Mouse (Mus musculus) lung, postnatal 25 days (tissue): ENCODE results near the gene AW822073.

Experiments used
- DNase-seq: peaks from one replicate; pipeline ENCODE4 v3.0.0; 2022; ENCODE audit warnings: low spot score

The AW822073 gene

GRCm38 (mm10) chr10:58220726-58221125 lies 4.0 kb downstream of the AW822073 start:
- DNase-seq = peak; percentile 2

DNA sequence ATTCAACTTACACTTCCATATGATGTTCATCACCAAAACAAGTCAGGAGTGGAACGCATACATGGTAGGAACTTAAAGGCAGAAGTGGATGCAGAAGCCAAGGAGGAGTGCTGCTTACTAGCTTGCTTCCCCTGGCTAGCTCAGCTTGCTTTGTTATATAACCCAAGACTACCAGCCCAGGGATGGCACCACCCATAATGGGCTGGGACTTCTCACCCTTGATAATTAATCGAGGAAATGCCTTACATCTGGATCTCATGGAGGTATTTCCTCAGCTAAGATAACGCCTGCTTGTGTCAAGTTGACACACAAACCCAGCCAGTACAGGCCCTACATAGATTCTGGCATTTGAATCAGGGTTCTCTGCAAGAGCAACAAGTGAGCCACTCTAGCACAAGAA lies 7.4 kb downstream of the AW822073 start:
- DNase-seq = peak; percentile 15

GRCm38 (mm10) chr10:58215353-58215752 lies 9.4 kb downstream of the AW822073 start:
- DNase-seq = peak; percentile 4

- DNase-seq = peak; percentile 2
Measured at GRCm38 (mm10) chr10:58214934-58215333, 9.8 kb downstream of the AW822073 start.

DNA sequence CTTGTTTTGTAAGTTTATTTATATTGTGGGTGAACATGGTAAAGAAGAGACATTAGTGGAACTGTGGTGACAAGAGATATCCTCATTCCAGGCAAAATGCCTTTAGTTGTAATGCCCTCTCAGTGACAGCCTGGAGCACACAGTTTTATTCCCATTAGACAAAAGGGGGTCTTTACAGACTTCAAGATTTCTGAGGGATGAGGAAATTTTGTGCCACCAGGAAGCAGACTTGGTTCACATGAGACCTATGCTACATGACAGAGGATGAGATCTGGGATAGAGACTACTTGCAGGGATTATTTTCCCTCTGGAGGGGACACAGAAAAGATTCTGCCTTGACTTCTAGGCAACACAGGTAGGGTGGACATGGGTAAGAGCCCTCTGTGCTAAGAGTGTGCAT lies 10.2 kb downstream of the AW822073 start:
- peak; percentile 1 for DNase-seq

- DNase-seq = peak; percentile 3
Measured at GRCm38 (mm10) chr10:58212230-58212629, 12.5 kb downstream of the AW822073 start.

GRCm38 (mm10) chr10:58211213-58211612 lies 13.5 kb downstream of the AW822073 start:
- DNase-seq = peak; percentile 4

DNA sequence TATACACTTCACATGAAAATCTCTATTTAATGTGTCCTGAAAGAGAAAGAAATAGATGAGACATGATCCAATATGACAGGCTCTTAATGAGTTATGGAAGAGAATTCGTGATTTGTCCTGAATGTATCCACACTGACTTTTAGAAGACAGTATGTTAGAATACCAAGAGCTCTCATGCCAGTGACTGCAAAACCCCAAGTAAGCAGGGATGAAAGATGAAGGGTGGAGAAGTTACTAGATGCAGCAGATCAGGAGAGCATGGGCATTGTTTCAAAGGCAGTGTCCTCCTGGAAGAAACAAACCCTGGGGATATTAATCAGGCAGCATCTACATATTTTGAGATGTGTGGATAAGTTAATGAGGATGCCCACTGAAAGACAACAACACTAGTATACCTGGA lies 14.2 kb downstream of the AW822073 start:
- DNase-seq = no peak

DNA sequence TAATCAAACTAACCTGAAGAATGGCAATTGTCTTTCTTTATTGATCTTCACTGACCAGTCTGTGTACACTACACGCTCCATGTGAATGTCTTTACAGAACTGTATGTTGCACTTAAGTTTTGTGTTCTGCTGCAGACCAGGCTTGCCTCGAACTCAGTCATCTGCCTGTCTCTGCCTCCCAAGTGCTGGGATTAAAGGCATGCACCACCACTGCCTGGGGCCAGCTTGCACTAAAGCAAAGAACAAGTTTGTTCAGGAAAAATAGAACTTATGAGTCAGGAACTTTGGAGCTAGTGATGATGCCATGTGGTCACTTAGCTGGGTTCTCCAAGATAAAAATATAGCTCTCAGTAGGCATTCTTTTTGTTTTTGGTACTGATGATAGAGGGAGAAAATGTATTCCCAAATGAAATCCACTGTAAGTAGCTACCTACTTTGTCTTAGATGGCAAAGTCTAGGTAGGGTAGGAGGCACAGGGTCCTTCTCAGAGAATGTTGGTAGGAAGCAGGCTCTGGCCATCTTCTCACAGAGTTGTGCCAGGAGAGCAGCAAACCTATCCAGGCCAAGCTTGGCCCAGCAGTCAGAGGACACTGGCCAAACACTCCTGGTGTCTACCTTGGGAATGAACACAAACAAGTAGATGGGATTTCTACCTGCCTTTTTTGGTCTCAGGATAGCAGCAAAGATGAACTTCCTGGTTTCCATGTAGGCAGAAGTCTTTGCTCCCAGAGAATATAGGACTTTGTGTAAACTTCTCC lies 14.8 kb downstream of the AW822073 start:
- DNase-seq = peak; percentile 3

DNA sequence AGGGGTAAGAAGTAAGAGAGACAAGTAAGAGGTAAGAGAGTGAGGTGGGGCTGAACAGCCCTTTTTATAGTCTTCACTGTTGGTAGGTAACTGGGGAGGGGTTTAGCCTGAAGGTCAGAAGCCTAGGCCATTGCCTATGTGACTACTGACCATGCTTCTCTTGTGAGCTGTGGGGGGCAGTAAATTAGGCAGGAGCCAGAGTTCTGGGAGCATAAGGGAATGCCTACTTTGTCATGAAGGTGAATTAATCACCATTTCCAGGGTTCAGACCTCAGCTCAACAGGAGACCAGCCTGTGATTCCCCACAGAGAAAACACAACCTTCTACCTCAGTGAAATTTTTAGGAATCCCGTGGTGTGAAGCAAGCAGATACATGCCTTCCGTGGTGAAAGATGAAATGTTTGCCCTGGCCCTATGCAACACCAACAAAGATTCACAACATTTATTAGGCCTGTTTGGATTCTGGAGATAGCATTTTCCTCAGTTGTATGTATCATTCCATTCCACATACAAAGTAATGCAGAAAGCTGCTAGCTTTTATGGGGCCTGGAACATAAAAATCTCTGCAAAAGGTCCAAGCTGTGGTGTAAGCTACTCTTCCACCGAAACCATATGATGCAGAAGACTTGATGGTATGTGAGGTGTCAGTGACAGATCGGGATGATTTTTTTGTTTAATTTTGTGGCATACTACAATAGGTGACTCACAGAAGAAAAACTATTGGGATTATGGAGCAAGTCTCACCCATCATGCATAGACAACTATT lies 17.9 kb downstream of the AW822073 start:
- peak; percentile 0 for DNase-seq

- no peak for DNase-seq
Measured at GRCm38 (mm10) chr10:58205986-58206385, 18.7 kb downstream of the AW822073 start.
